Mouse (Mus musculus) bone marrow macrophage, adult 2 months (primary cell): ENCODE measurements around the gene Fntb. TPM values are rescaled to one million over a fixed set of nuclear protein-coding genes. Genes with fewer than 3 reads are reported as not detected.

Source experiments
- H3K27ac ChIP-seq: 2 replicates; pipeline ENCODE4 v1.5.1; 2012; ENCODE audit warnings: low read depth, low read length; ENCODE audit not compliant: insufficient read depth
- H3K4me1 ChIP-seq: 2 replicates; pipeline ENCODE4 v1.6.1; 2012; ENCODE audit warnings: low read length; ENCODE audit not compliant: control insufficient read depth, insufficient read depth
- H3K4me3 ChIP-seq: 2 replicates; pipeline ENCODE4 v1.5.1; 2012; ENCODE audit warnings: mild to moderate bottlenecking, low read length, moderate library complexity; ENCODE audit not compliant: insufficient read depth
- CTCF ChIP-seq: IDR thresholded peaks from 2 replicates; pipeline ENCODE4 v1.5.1; 2012; ENCODE audit warnings: low read depth, mild to moderate bottlenecking, low read length, moderate library complexity
- POLR2A ChIP-seq: IDR thresholded peaks from 2 replicates; pipeline ENCODE4 v1.6.1; 2012; ENCODE audit warnings: mild to moderate bottlenecking, low read depth, low read length, borderline replicate concordance
- polyA plus RNA-seq: library from polyadenylated mRNA; stranded (reverse); fragments of >200 nt; gene quantifications from 2 replicates; pipeline ENCODE4 v1.2.4, GENCODE M21; 2012; ENCODE audit not compliant: missing spikeins, insufficient read depth, insufficient read length

The Fntb gene
- polyA plus RNA-seq, 1 experiment: 5.5 TPM

DNA sequence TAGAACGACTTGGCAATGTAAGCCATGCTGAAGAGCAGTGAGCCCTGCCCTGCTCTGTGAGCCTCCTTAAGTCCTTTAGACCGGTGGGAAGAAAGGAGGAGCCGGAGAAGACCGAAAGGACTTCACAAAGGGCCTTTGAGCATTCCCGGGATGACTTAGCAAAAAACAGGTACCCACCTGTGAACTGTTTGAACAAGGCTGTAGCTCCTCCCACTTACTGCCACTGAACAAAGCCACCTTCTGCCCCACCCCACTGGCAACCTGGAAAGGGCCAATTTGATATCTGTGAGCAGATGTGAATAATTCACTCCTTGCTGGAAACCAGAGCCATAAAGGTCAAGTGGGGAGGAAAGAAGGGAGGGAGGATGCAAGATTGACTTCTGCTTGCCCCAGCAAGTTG is 30.0 kb downstream of the Fntb start, which contains the start of gene Gpx2:
TSS of gene Gpx2 (minus strand) at position 205 of the 400 bp plus-strand sequence.
- Histone ChIP-seq H3K4me1 (no peaks in the 10 kb centered on the region), H3K4me3 (no peak within 1 kb of the TSS), H3K27ac (no peak within 1 kb of the TSS)
- TF ChIP-seq POLR2A (no peak), CTCF (no peak)

DNA sequence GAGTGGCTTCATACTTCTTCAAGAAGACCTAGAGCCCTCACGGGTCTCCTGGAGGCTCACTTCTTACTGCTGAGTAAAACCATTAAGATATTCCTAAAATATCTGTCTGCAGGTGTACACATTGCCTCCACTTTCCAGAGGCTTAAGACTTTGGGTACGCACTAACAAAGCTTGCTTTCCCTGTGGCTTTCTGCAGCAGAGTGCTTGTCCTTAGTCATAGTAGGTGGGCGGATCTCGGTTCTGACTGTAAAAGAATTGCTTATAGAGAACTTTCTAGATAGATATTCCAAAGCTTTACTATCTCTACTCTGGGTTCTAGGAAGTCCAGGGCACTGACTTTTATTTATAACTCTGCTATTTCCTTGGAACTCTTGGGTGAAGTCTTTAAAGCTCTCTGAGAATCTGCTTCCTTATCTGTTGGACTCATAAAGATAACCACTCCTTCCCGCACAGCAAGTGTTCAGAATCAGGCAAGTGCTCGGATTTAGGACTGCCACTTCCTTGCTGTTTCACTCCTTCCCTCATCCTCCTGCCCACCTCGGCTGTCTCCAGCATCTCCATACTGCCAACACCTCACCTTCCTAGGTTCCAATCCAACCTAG is 31.6 kb downstream of the Fntb start:
- TF ChIP-seq CTCF: no peak
- H3K4me3 ChIP-seq: no peak overlapping the region
- no peaks in the 10 kb centered on the region for H3K4me1 ChIP-seq

DNA sequence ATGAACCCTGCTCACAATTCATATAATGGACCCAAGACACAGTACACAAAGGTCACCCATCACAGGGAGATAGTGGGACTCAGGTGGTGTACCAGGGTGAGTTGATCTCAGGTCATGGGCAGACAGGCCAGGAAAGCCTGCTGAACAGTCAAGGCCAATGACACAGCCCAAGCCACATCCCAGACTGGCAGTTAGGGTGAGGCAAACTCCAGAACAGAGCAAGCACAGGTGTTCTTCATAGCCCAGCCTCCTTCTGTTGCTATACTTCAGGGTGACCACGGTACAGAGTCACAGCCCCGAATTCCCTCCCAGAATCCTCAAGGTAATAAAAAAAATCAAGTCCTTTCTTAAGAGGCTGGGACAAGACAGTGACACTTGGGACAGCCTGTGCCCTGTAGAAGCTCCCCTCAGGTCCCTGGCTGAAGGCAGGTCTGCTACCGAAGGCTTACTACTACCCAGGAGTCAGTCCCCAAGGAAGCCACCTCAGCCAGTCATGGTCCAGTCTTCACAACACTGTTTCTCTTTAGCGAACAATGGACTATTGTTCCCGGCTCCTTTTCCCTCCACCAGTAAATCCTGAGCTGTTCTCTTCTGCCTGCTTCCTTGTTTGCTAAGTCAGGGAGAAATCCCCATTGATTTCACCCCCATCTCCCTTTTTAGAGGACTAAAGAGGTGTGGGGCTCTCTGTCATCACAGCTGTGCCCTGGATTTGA is 32.8 kb downstream of the Fntb start:
- Histone ChIP-seq H3K4me1 (no peaks in the 10 kb centered on the region), H3K27ac (no peak overlapping the region), H3K4me3 (no peak overlapping the region)
- no peak for TF ChIP-seq POLR2A
- no peak for TF ChIP-seq CTCF

More for the DNA sequence above, 31.6 kb downstream of the Fntb start:
- H3K27ac ChIP-seq: no peak overlapping the region

DNA sequence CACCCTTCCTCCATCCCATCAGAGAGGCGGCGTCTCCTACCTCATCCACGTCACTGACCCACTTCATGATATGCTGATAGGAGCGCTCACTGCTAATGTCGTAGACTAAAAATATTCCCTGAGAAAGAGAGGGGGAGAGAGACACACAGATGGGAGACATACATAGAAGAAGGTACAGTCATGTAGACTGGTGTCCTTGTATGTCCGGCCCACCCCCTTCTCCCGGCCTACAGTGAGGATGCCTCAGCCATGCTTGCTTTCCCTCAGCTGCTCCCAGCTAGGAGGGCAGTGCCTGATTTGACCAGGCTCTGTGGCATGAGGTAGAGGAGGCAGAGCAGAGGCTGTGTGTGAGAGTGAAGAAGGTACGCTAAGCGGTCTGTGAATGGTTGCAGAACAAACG is 37.6 kb downstream of the Fntb start:
- H3K4me1 ChIP-seq: no peaks in the 10 kb centered on the region
- H3K4me3 ChIP-seq: no peak overlapping the region
- TF ChIP-seq CTCF (no peak), POLR2A (no peak)
- H3K27ac ChIP-seq: no peak overlapping the region

DNA sequence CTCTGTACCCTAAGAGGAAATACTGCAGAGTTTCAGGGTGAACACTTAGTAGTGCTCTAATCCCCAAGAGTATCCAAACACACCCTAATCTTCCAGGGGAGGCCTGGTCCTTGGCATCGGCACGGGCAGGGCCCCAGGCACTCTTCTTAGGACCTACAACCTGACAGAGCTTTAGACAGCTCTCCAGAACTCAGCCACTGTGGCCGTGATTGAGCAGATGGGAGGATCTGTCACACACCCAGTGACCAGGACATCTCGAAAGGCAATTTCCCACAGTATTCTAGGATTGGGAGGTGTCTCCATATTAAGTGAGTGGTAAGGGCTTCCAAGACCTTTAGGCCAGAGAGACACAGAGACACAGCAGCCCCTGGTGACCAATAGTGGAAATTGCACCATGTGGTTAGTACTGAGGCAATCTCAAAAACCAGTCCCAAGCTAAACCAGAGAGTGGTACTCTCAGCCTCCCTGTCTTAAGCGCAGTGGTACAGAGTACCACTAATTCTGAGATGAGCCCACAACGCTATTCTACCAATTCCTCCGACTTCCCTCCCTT is 38.4 kb downstream of the Fntb start:
- no peak for TF ChIP-seq POLR2A
- no peak for TF ChIP-seq CTCF
- H3K4me1 ChIP-seq: no peaks in the 10 kb centered on the region
- no peak overlapping the region for H3K27ac ChIP-seq
- H3K4me3 ChIP-seq: no peak overlapping the region

DNA sequence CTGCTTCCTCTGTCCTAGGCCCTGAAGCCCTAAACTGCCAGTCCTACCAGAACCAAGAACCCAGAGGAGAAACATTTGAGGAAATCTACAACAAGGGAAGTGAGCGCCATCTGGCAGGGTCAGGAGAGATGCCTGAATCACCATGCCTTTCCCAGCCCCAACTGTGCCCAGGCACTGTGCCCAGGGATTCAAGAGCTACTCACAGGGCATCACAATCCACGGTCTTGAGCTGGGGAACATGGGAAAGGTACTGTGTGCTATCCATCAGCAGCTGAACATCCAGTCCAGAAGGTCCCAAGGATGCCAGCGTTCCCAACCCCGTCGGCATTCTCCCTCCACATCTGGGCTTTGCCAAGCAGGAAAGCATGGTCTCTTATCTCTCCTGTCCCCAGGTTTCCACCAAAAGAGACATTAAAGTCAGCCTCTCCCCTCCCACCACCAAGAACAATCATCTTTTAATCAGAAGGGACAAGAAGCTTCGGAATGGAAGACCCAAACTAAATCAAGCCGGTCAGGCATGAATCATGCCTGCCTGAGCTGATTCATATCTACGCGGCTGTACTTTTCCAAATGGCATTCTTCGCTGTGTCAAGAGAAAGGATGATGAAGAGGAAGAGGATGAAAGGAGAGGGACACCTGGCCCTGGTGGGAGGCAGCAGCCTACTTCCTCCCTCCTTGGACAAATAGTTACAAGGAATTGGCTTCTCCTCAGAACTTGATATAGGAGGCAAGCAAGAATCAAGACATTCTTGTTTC is 39.8 kb downstream of the Fntb start:
- Histone ChIP-seq H3K4me1 (no peaks in the 10 kb centered on the region), H3K27ac (no peak overlapping the region), H3K4me3 (no peak overlapping the region)
- TF ChIP-seq CTCF (no peak), POLR2A (no peak)

DNA sequence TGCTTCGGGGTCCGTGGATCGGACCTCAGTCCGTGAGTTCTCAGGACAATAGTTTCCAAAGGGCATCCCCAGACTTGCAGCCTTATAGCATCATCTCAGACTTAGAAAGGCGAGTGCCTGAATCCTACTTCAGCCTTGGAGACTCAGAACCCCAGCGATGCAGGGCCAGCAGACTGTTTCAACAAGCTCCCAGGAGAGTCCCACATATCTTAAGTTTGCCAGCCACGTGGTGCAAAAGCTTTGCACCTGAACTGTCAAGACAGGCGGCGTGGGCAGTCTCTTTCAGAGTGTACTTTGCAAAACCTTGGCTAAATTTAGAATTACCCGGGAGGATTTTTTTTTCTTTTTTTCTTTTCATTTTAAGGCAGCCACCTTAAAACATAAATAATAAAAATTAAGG is 42.4 kb downstream of the Fntb start:
- Histone ChIP-seq H3K4me3 (no peak overlapping the region), H3K27ac (no peak overlapping the region), H3K4me1 (no peaks in the 10 kb centered on the region)
- TF ChIP-seq CTCF (no peak), POLR2A (no peak)

DNA sequence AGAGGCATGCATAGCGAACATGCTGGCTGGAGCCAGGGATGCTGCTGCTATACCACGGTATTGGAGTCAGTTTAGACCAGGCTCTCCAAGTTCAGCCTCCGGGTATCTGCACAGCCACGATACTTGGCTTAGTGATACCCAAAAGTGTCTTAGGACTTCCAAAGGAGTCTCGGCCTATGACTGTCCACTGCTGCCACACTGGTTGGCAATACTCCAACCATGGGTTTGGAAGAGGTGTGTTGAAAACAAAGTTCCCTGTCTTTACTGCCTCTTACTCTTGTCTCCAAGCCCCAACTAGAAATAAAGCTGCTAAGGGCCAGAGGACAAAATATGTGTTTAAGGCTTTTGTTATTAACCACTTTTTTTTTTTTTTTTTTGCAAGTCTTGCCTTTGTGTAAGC is 45.1 kb downstream of the Fntb start:
- H3K4me3 ChIP-seq: no peak overlapping the region
- TF ChIP-seq CTCF (no peak), POLR2A (no peak)
- H3K4me1 ChIP-seq: peaks cover 11% of the 10 kb centered on the region
- H3K27ac ChIP-seq: no peak overlapping the region

DNA sequence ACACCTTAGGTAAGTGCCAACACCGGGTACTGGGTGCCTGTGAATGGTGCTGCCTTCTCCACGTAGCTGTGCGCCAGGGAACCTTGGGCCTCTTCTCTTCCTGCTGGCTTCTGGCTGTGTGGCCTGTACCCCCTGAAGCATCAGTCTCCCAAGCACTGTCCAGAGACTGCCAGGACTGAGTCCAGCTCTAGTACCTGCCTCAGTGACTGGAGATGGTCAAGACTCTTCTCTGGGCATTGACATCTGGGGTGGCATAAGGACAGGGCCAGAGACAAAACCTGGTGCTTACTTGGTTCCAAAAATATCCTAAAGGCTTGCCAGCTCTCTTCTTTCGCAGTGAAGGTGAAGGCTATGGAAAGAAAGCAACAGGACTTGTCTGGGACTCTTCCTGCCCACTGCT is 45.6 kb downstream of the Fntb start:
- no peak overlapping the region for H3K27ac ChIP-seq
- no peak overlapping the region for H3K4me3 ChIP-seq
- peaks cover 11% of the 10 kb centered on the region for H3K4me1 ChIP-seq
- no peak for TF ChIP-seq CTCF
- no peak for TF ChIP-seq POLR2A

DNA sequence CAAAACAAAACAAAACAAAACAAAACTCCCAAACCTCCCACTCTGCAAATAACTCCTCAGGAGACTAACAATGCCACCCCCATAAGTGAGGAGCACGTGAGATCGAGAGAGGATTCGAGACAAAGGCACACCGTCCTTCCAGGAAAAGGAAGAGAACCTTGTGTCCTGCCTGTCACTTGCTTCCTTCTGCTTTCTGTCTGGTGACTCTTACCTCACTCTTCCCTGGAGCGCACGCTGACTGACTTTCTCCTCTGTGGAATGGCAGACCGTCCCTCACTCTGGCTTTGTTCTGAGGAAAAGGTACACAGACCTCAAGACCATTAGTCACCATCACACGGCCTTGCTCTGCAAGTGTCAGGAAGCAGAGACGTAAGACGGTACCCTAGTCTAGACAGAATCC is 48.2 kb downstream of the Fntb start:
- Histone ChIP-seq H3K4me1 (peaks cover 20% of the 10 kb centered on the region), H3K4me3 (0 out of 2 replicates have a peak overlapping the region, but pooled peaks have one; percentile 4), H3K27ac (no peak overlapping the region)
- no peak for TF ChIP-seq CTCF
- TF ChIP-seq POLR2A: no peak
